ENCODE assay signal across 8 mouse cellular contexts in genomic region chr10:127514764-127515163, GRCm38 (mm10). TPM values are rescaled to one million over a fixed set of nuclear protein-coding genes. Genes with fewer than 3 reads are reported as not detected.
DNase-seq lines count a peak whose midpoint lies in the region; ATAC-seq and TF ChIP-seq lines count a peak whose summit lies in the region.

Gene Ndufa4l2 (plus strand): TSS chr10:127514967.

- peaks cover 47% of the 10 kb centered on the region for H3K4me1 ChIP-seq in kidney, embryonic 14.5 days (ENCODE audit: control insufficient read depth, insufficient read depth, low read length)
- peaks cover 79% of the 10 kb centered on the region for H3K4me1 ChIP-seq in forebrain, embryonic 12.5 days
- H3K4me1 ChIP-seq in liver, embryonic 16.5 days (ENCODE audit: control insufficient read depth, low read depth, low read length): peaks cover 54% of the 10 kb centered on the region
- peaks cover 21% of the 10 kb centered on the region for H3K4me1 ChIP-seq in stomach, postnatal 0 days (replicated peaks; ENCODE audit: control insufficient read depth, insufficient read depth)

- H3K36me3 ChIP-seq in kidney, embryonic 14.5 days (ENCODE audit: control insufficient read depth, insufficient read depth, low read length): peaks cover 20% of the 10 kb centered on the region
- peaks cover 24% of the 10 kb centered on the region for H3K36me3 ChIP-seq in forebrain, embryonic 12.5 days (replicated peaks)
- H3K36me3 ChIP-seq in liver, embryonic 16.5 days (ENCODE audit: control insufficient read depth, insufficient read depth): peaks cover 27% of the 10 kb centered on the region
- peaks cover 10% of the 10 kb centered on the region; the same call in 1 of the 2 replicates for H3K36me3 ChIP-seq in stomach, postnatal 0 days (ENCODE audit: control insufficient read depth, insufficient read depth, low read length)

- WGBS in kidney, embryonic 14.5 days: 10% methylated on average over 6 of the region's 6 CpGs
- WGBS in forebrain, embryonic 12.5 days: 14% methylated on average over 6 of the region's 6 CpGs
- WGBS in liver, embryonic 16.5 days (ENCODE audit: insufficient replicate concordance): 13% methylated on average over 6 of the region's 6 CpGs
- 26% methylated on average over 6 of the region's 6 CpGs for WGBS in stomach, postnatal 0 days

- no peak for ATAC-seq in kidney, embryonic 14.5 days (ENCODE audit: low FRiP score, low TSS enrichment)
- no peak for ATAC-seq in forebrain, embryonic 12.5 days (ENCODE audit: low FRiP score)
- ATAC-seq in liver, embryonic 16.5 days (ENCODE audit: low read depth): no peak
- no peak for ATAC-seq in stomach, postnatal 0 days (ENCODE audit: low FRiP score, low TSS enrichment)

- peaks cover 65% of the 10 kb centered on the region for H3K27me3 ChIP-seq in kidney, embryonic 14.5 days (ENCODE audit: control insufficient read depth, insufficient read depth, low read length)
- peaks cover 84% of the 10 kb centered on the region for H3K27me3 ChIP-seq in forebrain, embryonic 12.5 days
- H3K27me3 ChIP-seq in liver, embryonic 16.5 days (ENCODE audit: control insufficient read depth, insufficient read depth, low read depth, low read length): peaks cover 51% of the 10 kb centered on the region
- H3K27me3 ChIP-seq in stomach, postnatal 0 days (ENCODE audit: control insufficient read depth, insufficient read depth, low read length): peaks cover 6% of the 10 kb centered on the region; the same call in 1 of the 2 replicates

- intact Hi-C loops in heart, postnatal 36 days (cut with DNase I): no loop called here

- DNase-seq in kidney, adult 9 months: no peak
- peak; percentile 56 to 67 for DNase-seq in heart, postnatal 36 days
- DNase-seq in stomach, postnatal 0 days (ENCODE audit: low spot score): no peak
- no peak for DNase-seq in natural killer cell, adult 2 months (ENCODE audit: low spot score in 2 of 2)
- no peak for DNase-seq in thymus, postnatal 25 days

- no peak within 1 kb of the TSS for H3K9ac ChIP-seq in kidney, embryonic 14.5 days (ENCODE audit: low read depth, low read length)
- H3K9ac ChIP-seq in forebrain, embryonic 12.5 days: peak within 1 kb of the TSS; percentile 38; the same call in 1 of the 2 replicates
- peak within 1 kb of the TSS; percentile 64 for H3K9ac ChIP-seq in liver, embryonic 16.5 days (ENCODE audit: low read depth, low read length)
- no peak within 1 kb of the TSS for H3K9ac ChIP-seq in stomach, postnatal 0 days (ENCODE audit: low read length)

- TF ChIP-seq EP300 in stomach, postnatal 0 days (optimal IDR thresholded peaks at IDR 0.05): no peak

- peak within 1 kb of the TSS; percentile 0; the same call in 1 of the 2 replicates for H3K4me3 ChIP-seq in kidney, embryonic 14.5 days (ENCODE audit: low read length)
- H3K4me3 ChIP-seq in forebrain, embryonic 12.5 days (replicated peaks): peak within 1 kb of the TSS; percentile 41
- H3K4me3 ChIP-seq in liver, embryonic 16.5 days (ENCODE audit: low read depth, low read length): peak within 1 kb of the TSS; percentile 47
- peak within 1 kb of the TSS; percentile 27 for H3K4me3 ChIP-seq in stomach, postnatal 0 days (ENCODE audit: low read depth, low read length)

- H3K9me3 ChIP-seq in kidney, embryonic 14.5 days (ENCODE audit: control insufficient read depth, low read length): no peaks in the 10 kb centered on the region
- no peaks in the 10 kb centered on the region for H3K9me3 ChIP-seq in forebrain, embryonic 12.5 days
- H3K9me3 ChIP-seq in liver, embryonic 16.5 days (replicated peaks; ENCODE audit: control insufficient read depth, low read length): no peaks in the 10 kb centered on the region
- no peaks in the 10 kb centered on the region for H3K9me3 ChIP-seq in stomach, postnatal 0 days (ENCODE audit: control insufficient read depth, low read length)

- TF ChIP-seq CTCF in stomach, postnatal 0 days (IDR thresholded peaks at IDR 0.05; ENCODE audit: low read depth): no peak

- H3K4me2 ChIP-seq in kidney, embryonic 14.5 days (replicated peaks; ENCODE audit: low read depth, low read length): peak within 1 kb of the TSS; percentile 37
- H3K4me2 ChIP-seq in forebrain, embryonic 12.5 days: peak within 1 kb of the TSS; percentile 76
- peak within 1 kb of the TSS; percentile 75 for H3K4me2 ChIP-seq in liver, embryonic 16.5 days (ENCODE audit: low read depth, low read length)
- H3K4me2 ChIP-seq in stomach, postnatal 0 days (replicated peaks; ENCODE audit: low read depth): peak within 1 kb of the TSS; percentile 66

- H3K27ac ChIP-seq in kidney, embryonic 14.5 days (ENCODE audit: low read depth, low read length): no peak within 1 kb of the TSS
- H3K27ac ChIP-seq in forebrain, embryonic 12.5 days: peak within 1 kb of the TSS; percentile 94
- peak within 1 kb of the TSS; percentile 90 for H3K27ac ChIP-seq in liver, embryonic 16.5 days (ENCODE audit: low read length)
- no peak within 1 kb of the TSS; the same call in none of the 2 replicates for H3K27ac ChIP-seq in stomach, postnatal 0 days (replicated peaks)

RNA-seq across cellular contexts. Expression of gene Ndufa4l2, which starts in this region (rescaled TPM):
- polyA plus RNA-seq in kidney, embryonic 14.5 days (2014; fragmentation: Nextera tagmentation; extraction: Ambion mirVana): 27.1 and 32.7 TPM in 2 replicates
- polyA plus RNA-seq in forebrain, embryonic 12.5 days (2016; fragmentation: Nextera tagmentation; extraction: Ambion mirVana): 5.9 and 9.0 TPM in 2 replicates
- total RNA-seq in heart, postnatal 36 days (2021): 10 to 100 TPM; 26.0 to 27.6 TPM
- polyA plus RNA-seq in liver, embryonic 16.5 days (2015; fragmentation: Nextera tagmentation; extraction: Ambion mirVana): 62.5 and 67.9 TPM in 2 replicates
- 58.2 and 72.8 TPM in 2 replicates for polyA plus RNA-seq in stomach, postnatal 0 days (2015; fragmentation: Nextera tagmentation; extraction: Ambion mirVana)

Comparison
In these comparisons a context has a peak if more than half of its experiments do, and no peak if none do; other contexts are left out.
1. H3K27ac ChIP-seq: peak in forebrain, embryonic 12.5 days (single experiment) and liver, embryonic 16.5 days (single experiment); none in kidney, embryonic 14.5 days (single experiment) and stomach, postnatal 0 days (single experiment).
2. H3K9ac ChIP-seq: peak in forebrain, embryonic 12.5 days (single experiment) and liver, embryonic 16.5 days (single experiment); none in kidney, embryonic 14.5 days (single experiment) and stomach, postnatal 0 days (single experiment).
3. DNase-seq: peak in heart, postnatal 36 days (2 of 2); none in kidney, adult 9 months (single experiment), stomach, postnatal 0 days (single experiment), natural killer cell, adult 2 months (0 of 2) and thymus, postnatal 25 days (single experiment).
4. Peak in every context shown above with its lines, with median percentiles within 50 percentile points of each other: H3K4me2 ChIP-seq and H3K4me3 ChIP-seq.